Mouse (Mus musculus) kidney, postnatal 0 days (tissue): Measurements from ENCODE around the gene Zfp607b. TPM values are rescaled to one million over a fixed set of nuclear protein-coding genes. Genes with fewer than 3 reads are reported as not detected.

Experiments used
- ATAC-seq: fragments of 200-750 bp; cut with Nextera tagmentation; replicated peaks from 2 replicates; pipeline ENCODE4 v1.8.0; 2017; ENCODE audit warnings: low read depth, moderate number of reproducible peaks, moderate TSS enrichment, moderate library complexity; ENCODE audit not compliant: low FRiP score
- DNase-seq: peaks from one replicate; pipeline ENCODE4 v3.0.0-alpha.2; 2016; ENCODE audit warnings: low spot score
- H3K27ac ChIP-seq: fragments of 300-500 bp; sonication (generic); 2 replicates; pipeline ENCODE4 v1.5.1; 2014; ENCODE audit warnings: mild to moderate bottlenecking
- H3K27me3 ChIP-seq: fragments of 300-500 bp; sonication (generic); 2 replicates; pipeline ENCODE4 v1.6.1; 2014; ENCODE audit warnings: low read length, mixed read lengths; ENCODE audit not compliant: insufficient read depth
- H3K36me3 ChIP-seq: fragments of 300-500 bp; sonication (generic); 2 replicates; pipeline ENCODE4 v1.6.1; 2014; ENCODE audit warnings: low read length, mixed read lengths; ENCODE audit not compliant: insufficient read depth
- H3K4me1 ChIP-seq: fragments of 300-500 bp; sonication (generic); replicated peaks from 2 replicates; pipeline ENCODE4 v1.6.1; 2014; ENCODE audit warnings: antibody characterized with exemption, low read length, mixed read lengths; ENCODE audit not compliant: insufficient read depth
- H3K4me2 ChIP-seq: fragments of 300-500 bp; sonication (generic); 2 replicates; pipeline ENCODE4 v1.6.1; 2014; ENCODE audit warnings: mild to moderate bottlenecking, low read length, moderate library complexity, mixed read lengths
- H3K4me3 ChIP-seq: fragments of 300-500 bp; sonication (generic); replicated peaks from 2 replicates; pipeline ENCODE4 v1.5.1; 2014; ENCODE audit warnings: low read depth, low read length
- H3K9ac ChIP-seq: fragments of 300-500 bp; sonication (generic); 2 replicates; pipeline ENCODE4 v1.6.1; 2014; ENCODE audit warnings: low read depth, low read length
- H3K9me3 ChIP-seq: fragments of 300-500 bp; sonication (generic); replicated peaks from 2 replicates; pipeline ENCODE4 v1.6.1; 2016; ENCODE audit warnings: low read length, inconsistent platforms, mixed read lengths
- CTCF ChIP-seq: IDR thresholded peaks from 2 replicates; pipeline ENCODE4 v1.5.1; 2016; ENCODE audit warnings: antibody characterized with exemption, low read depth, mild to moderate bottlenecking, moderate library complexity
- WGBS: fragments of 180-500 bp; shearing (Covaris S2); extraction: QIAGEN DNeasy Blood & Tissue Kit; methylation state at CpG from one replicate; pipeline ENCODE4 v1.1.7; 2014; 5-methylcytosine and 5-hydroxymethylcytosine counted together
- polyA plus RNA-seq: library from polyadenylated mRNA; unstranded; fragments of >200 nt; fragmentation: Nextera tagmentation; extraction: Ambion mirVana; gene quantifications from 2 replicates; pipeline ENCODE4 v1.2.1, GENCODE M21; 2015

The Zfp607b gene
- polyA plus RNA-seq = 2.9 and 3.2 TPM in 2 replicates

DNA sequence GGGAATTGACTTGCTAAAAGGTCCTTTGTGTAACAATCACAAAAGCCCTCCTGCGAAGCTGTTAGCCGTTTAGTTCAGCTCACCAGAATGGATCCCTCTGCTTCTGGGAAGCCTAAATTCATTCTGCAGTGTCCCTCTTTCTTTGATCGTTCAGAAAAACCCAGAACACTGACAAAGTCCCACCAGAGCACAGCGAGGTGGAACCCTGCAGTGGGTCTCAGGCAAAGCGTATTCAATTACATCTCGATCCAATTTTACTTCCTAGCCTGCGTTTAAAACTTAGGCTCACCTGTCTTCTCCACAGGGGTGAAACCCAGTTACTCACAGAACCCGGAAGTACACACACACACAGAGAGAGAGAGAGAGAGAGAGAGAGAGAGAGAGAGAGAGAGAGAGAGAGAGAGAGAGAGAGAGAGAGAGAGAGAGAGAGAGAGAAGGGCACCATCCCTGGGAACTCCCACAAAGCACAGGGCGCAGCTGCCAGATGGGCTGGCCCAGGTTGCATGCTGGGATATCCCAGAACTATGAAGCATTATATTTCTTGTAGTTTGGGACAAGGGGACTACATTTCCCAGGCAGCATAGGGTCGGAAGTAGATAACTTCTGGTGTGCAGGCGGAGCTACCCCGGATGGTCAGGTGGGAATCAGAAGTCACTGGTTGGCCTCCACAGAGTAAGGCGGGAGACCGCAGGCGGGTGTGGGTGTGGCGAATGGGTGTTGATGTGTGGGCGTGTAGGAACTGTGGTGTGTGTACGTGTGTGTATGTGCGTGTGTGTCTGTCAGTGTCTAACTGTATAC lies at the start of gene Zfp607b:
TSS of gene Zfp607b (plus strand) at position 526 of the 798 bp plus-strand sequence.
- H3K27ac ChIP-seq = peak within 1 kb of the TSS; percentile 79
- WGBS = under 1% methylated on average over 19 of the region's 19 CpGs
- H3K9me3 ChIP-seq = no peaks in the 10 kb centered on the region
- H3K4me1 ChIP-seq = no peaks in the 10 kb centered on the region
- DNase-seq (peak; percentile 99), ATAC-seq (peak; percentile 98)
- peak within 1 kb of the TSS; percentile 42 for H3K4me3 ChIP-seq
- peak within 1 kb of the TSS; percentile 62 for H3K9ac ChIP-seq
- H3K27me3 ChIP-seq = no peaks in the 10 kb centered on the region
- TF ChIP-seq CTCF = no peak
- H3K4me2 ChIP-seq = peak within 1 kb of the TSS; percentile 84
- no peaks in the 10 kb centered on the region for H3K36me3 ChIP-seq

DNA sequence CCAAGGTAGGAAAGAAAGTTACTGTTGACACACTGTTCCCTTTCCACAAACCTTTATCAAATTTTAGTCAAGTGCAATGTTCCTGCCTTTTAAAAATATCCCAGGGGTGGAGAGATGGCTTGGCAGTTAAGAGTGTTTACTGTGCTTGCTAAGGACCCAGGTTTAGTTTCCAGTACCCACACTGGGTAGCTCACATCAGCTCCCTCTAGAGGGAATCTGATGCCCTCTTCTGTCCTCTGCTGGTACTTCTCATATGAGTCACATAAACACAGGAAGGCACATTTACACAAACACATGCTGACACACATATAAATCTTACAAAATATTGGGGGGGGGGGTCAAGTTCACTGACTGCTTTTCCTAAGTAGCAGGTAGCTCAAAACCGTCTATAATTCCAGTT lies 44.7 kb upstream of the Zfp607b start:
- no peak for DNase-seq
- H3K9ac ChIP-seq = no peak overlapping the region
- no peaks in the 10 kb centered on the region for H3K4me1 ChIP-seq
- no peaks in the 10 kb centered on the region for H3K36me3 ChIP-seq
- TF ChIP-seq CTCF = peak; percentile 11; the same call in 1 of the 2 replicates
- 50% methylated on average over 1 of the region's 1 CpGs for WGBS
- H3K4me3 ChIP-seq = no peak overlapping the region
- ATAC-seq = no peak
- no peaks in the 10 kb centered on the region for H3K9me3 ChIP-seq
- no peak overlapping the region for H3K27ac ChIP-seq
- H3K4me2 ChIP-seq = no peak overlapping the region
- no peaks in the 10 kb centered on the region for H3K27me3 ChIP-seq

DNA sequence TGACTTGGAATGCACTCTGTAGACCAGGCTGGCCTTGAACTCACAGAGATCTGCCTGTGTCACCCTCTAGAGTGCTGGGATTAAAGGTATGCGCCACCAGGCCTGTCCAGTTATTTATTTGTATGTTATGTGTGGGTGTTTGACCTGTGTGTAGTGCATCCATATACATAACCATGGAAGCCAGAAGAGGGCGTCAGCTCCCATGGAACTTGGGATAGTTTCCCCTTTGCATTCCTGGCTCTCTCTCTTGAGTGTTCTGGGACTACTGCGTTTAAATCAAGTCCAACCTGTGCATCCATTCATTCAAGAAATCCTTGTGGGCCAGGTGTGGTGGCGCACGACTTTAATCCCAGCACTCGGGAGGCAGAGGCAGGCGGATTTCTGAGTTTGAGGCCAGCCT lies 42.6 kb upstream of the Zfp607b start:
- H3K9ac ChIP-seq = no peak overlapping the region
- H3K27me3 ChIP-seq = no peaks in the 10 kb centered on the region
- TF ChIP-seq CTCF = no peak
- H3K36me3 ChIP-seq = no peaks in the 10 kb centered on the region
- H3K4me2 ChIP-seq = no peak overlapping the region
- no peaks in the 10 kb centered on the region for H3K4me1 ChIP-seq
- DNase-seq (no peak), ATAC-seq (no peak)
- no peaks in the 10 kb centered on the region for H3K9me3 ChIP-seq
- no peak overlapping the region for H3K27ac ChIP-seq
- WGBS = 82% methylated on average over 7 of the region's 7 CpGs
- H3K4me3 ChIP-seq = no peak overlapping the region

DNA sequence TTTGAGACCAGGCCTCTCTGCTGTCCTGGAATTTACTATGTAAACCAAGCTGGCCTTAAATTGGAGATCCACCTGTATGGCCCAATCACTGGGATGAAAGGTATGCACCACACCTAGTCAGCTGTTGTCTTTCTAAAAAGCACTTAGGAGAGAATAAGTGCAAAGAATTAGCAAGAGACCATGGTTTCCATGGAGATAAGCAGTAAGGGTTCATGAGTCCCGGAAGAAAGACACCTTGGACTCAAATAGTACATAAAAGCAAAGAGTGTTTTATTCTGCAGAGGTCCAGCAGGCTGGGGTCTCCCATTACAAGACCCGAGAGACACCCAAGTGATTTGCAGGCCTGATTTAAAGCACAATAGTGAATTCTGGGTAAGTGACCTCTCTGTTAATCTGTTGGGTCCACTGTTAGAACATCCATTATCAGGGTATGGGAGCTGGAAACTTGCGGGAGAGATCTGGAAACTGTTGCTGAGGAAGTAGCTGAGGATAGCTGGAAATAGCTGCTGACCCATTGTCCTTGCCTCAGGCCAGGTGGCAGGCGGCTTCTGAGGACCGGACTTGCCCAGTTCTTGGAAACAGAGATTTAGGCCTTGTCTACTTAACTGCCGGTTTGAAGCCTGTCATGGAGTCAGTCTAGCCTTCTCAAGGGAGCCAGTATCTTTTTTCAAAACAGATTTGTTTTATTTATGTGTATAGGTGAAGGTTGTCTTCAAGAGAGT lies 41.7 kb upstream of the Zfp607b start:
- H3K4me3 ChIP-seq = no peak overlapping the region
- DNase-seq (no peak), ATAC-seq (no peak)
- no peak overlapping the region for H3K27ac ChIP-seq
- H3K4me1 ChIP-seq = no peaks in the 10 kb centered on the region
- H3K9me3 ChIP-seq = no peaks in the 10 kb centered on the region
- TF ChIP-seq CTCF = no peak
- 0 out of 2 replicates have a peak, but pooled peaks cover 2% of the 10 kb centered on the region for H3K27me3 ChIP-seq
- no peak overlapping the region for H3K9ac ChIP-seq
- no peaks in the 10 kb centered on the region for H3K36me3 ChIP-seq
- WGBS = 77% methylated on average over 6 of the region's 6 CpGs
- H3K4me2 ChIP-seq = no peak overlapping the region

GRCm38 (mm10) chr7:27649723-27650122 lies 39.4 kb upstream of the Zfp607b start:
- no peak overlapping the region for H3K4me2 ChIP-seq
- ATAC-seq = no peak
- H3K4me3 ChIP-seq = no peak overlapping the region
- H3K36me3 ChIP-seq = no peaks in the 10 kb centered on the region
- no peak overlapping the region for H3K9ac ChIP-seq
- H3K4me1 ChIP-seq = no peaks in the 10 kb centered on the region; the same call in 1 of the 2 replicates
- H3K27ac ChIP-seq = no peak overlapping the region
- no peak for TF ChIP-seq CTCF
- no peak for DNase-seq
- H3K27me3 ChIP-seq = peaks cover 22% of the 10 kb centered on the region; the same call in 1 of the 2 replicates
- H3K9me3 ChIP-seq = no peaks in the 10 kb centered on the region
- WGBS = 90% methylated on average over 11 of the region's 11 CpGs

DNA sequence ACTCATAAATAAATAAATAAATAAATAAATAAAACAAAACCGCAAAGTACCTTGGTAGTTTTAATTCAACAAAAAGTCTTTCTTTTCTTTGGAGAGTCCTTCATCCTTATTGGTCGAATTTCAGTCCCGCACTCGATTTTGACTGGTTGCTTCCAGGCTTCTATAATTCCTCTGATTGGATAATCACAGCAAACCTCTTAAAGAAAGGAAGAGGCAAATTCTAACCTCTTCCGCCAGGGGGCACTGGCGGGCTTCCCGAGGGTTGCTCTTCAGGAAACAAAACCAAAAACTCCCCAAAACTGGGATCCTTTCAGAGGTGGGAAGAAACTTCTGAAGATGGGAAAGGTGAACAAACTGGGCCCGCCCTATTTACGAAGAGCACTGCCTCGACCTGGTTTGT lies 38.2 kb upstream of the Zfp607b start:
- Histone ChIP-seq H3K27ac (no peak overlapping the region), H3K27me3 (peaks cover 30% of the 10 kb centered on the region), H3K4me1 (no peaks in the 10 kb centered on the region; the same call in 1 of the 2 replicates), H3K4me2 (peak overlapping the region; percentile 16; the same call in 1 of the 2 replicates), H3K36me3 (no peaks in the 10 kb centered on the region), H3K9ac (no peak overlapping the region), H3K4me3 (no peak overlapping the region), H3K9me3 (no peaks in the 10 kb centered on the region)
- ATAC-seq (no peak; the same call in 1 of the 2 replicates), DNase-seq (peak; percentile 96)
- peak; percentile 81 for TF ChIP-seq CTCF
- 6% methylated on average over 10 of the region's 10 CpGs for WGBS
